Mouse (Mus musculus) kidney, postnatal 0 days (tissue): ENCODE data around the gene Get4. TPM values are rescaled to one million over a fixed set of nuclear protein-coding genes. Genes with fewer than 3 reads are reported as not detected.

Experiments
- ATAC-seq: fragments of 200-750 bp; cut with Nextera tagmentation; replicated peaks from 2 replicates; pipeline ENCODE4 v1.8.0; 2017; ENCODE audit warnings: low read depth, moderate number of reproducible peaks, moderate TSS enrichment, moderate library complexity; ENCODE audit not compliant: low FRiP score
- DNase-seq: peaks from one replicate; pipeline ENCODE4 v3.0.0-alpha.2; 2016; ENCODE audit warnings: low spot score
- H3K27ac ChIP-seq: fragments of 300-500 bp; sonication (generic); 2 replicates; pipeline ENCODE4 v1.5.1; 2014; ENCODE audit warnings: mild to moderate bottlenecking
- H3K27me3 ChIP-seq: fragments of 300-500 bp; sonication (generic); 2 replicates; pipeline ENCODE4 v1.6.1; 2014; ENCODE audit warnings: low read length, mixed read lengths; ENCODE audit not compliant: insufficient read depth
- H3K36me3 ChIP-seq: fragments of 300-500 bp; sonication (generic); 2 replicates; pipeline ENCODE4 v1.6.1; 2014; ENCODE audit warnings: low read length, mixed read lengths; ENCODE audit not compliant: insufficient read depth
- H3K4me1 ChIP-seq: fragments of 300-500 bp; sonication (generic); replicated peaks from 2 replicates; pipeline ENCODE4 v1.6.1; 2014; ENCODE audit warnings: antibody characterized with exemption, low read length, mixed read lengths; ENCODE audit not compliant: insufficient read depth
- H3K4me2 ChIP-seq: fragments of 300-500 bp; sonication (generic); 2 replicates; pipeline ENCODE4 v1.6.1; 2014; ENCODE audit warnings: mild to moderate bottlenecking, low read length, moderate library complexity, mixed read lengths
- H3K4me3 ChIP-seq: fragments of 300-500 bp; sonication (generic); replicated peaks from 2 replicates; pipeline ENCODE4 v1.5.1; 2014; ENCODE audit warnings: low read depth, low read length
- H3K9ac ChIP-seq: fragments of 300-500 bp; sonication (generic); 2 replicates; pipeline ENCODE4 v1.6.1; 2014; ENCODE audit warnings: low read depth, low read length
- H3K9me3 ChIP-seq: fragments of 300-500 bp; sonication (generic); replicated peaks from 2 replicates; pipeline ENCODE4 v1.6.1; 2016; ENCODE audit warnings: low read length, inconsistent platforms, mixed read lengths
- CTCF ChIP-seq: IDR thresholded peaks from 2 replicates; pipeline ENCODE4 v1.5.1; 2016; ENCODE audit warnings: antibody characterized with exemption, low read depth, mild to moderate bottlenecking, moderate library complexity
- WGBS: fragments of 180-500 bp; shearing (Covaris S2); extraction: QIAGEN DNeasy Blood & Tissue Kit; methylation state at CpG from one replicate; pipeline ENCODE4 v1.1.7; 2014; 5-methylcytosine and 5-hydroxymethylcytosine counted together
- polyA plus RNA-seq: library from polyadenylated mRNA; unstranded; fragments of >200 nt; fragmentation: Nextera tagmentation; extraction: Ambion mirVana; gene quantifications from 2 replicates; pipeline ENCODE4 v1.2.1, GENCODE M21; 2015

Get4 gene
- polyA plus RNA-seq, 1 experiment from 2014 or later: 152 TPM

GRCm38 (mm10) chr5:139311822-139312221, 59.7 kb downstream of the Get4 start:
- H3K27ac ChIP-seq: no peak overlapping the region
- no peaks in the 10 kb centered on the region for H3K4me1 ChIP-seq
- H3K9me3 ChIP-seq: no peaks in the 10 kb centered on the region
- ATAC-seq: no peak
- no peak overlapping the region for H3K9ac ChIP-seq
- H3K4me3 ChIP-seq: no peak overlapping the region
- H3K27me3 ChIP-seq: no peaks in the 10 kb centered on the region
- TF ChIP-seq CTCF: no peak
- no peak for DNase-seq
- WGBS: 91% methylated on average over 9 of the region's 9 CpGs
- H3K36me3 ChIP-seq: no peaks in the 10 kb centered on the region
- no peak overlapping the region for H3K4me2 ChIP-seq

DNA sequence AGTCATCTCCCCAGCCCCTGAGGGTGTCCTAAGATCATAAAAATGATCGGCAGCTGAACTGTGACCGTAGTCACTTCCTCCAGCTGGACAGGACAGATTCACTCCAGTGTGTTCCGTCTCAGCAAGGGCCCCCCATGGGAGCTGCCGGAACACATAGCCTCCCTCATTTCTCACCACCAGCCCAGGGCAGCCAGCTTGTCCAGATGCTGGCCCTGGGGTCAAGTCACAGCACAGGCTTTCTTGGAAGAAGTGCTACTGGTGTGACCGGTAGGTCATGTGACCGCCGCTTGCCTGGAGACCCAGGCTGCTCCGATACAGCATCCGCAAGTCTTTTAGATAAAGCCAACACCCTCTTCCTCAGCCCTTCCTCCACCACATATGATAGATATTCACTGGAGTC, 61.4 kb downstream of the Get4 start:
- H3K27ac ChIP-seq: no peak overlapping the region
- no peak overlapping the region for H3K4me2 ChIP-seq
- 0 out of 2 replicates have a peak, but pooled peaks cover 6% of the 10 kb centered on the region for H3K4me1 ChIP-seq
- WGBS: 41% methylated on average over 9 of the region's 9 CpGs
- H3K36me3 ChIP-seq: no peaks in the 10 kb centered on the region
- TF ChIP-seq CTCF: no peak
- ATAC-seq: no peak
- no peaks in the 10 kb centered on the region for H3K27me3 ChIP-seq
- DNase-seq: no peak
- H3K9me3 ChIP-seq: no peaks in the 10 kb centered on the region
- H3K9ac ChIP-seq: no peak overlapping the region
- H3K4me3 ChIP-seq: no peak overlapping the region

- no peak for ATAC-seq
- TF ChIP-seq CTCF: no peak
These were observed 63.0 kb downstream of the Get4 start for GRCm38 (mm10) chr5:139314941-139315642.

DNA sequence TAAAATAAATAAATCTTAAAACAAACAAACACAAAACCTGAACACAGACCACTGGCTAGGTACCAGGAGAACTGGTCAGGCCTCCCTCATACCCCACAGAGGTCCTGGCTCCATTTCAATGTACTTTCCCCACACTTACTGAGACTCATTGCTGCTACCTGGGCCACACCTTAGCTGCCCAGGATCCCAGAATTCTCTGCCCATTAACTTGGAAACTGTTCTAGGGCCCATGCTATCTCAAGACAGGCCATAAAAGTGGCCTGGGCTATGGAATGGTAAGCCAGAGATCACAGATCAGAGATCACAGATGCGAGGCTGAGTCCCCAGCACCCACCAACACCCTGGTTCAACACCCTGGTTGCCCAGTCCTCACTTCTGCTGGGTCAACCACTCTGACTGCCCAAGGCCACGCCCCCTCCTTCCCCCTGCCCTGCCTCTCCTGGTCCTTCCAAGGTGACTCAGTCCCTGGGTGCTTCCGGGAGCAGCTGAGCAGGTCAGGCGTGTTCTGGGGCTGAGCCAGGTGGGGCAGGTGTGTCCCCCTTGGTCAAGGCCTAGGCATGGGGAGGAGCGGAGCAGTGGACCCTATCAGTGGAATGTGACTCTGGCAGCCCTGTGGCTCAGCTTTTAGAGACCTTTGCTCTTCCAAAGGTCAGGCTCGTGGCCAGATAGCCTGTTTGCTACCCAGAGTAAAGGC, 65.0 kb downstream of the Get4 start:
- DNase-seq: peak; percentile 60
- WGBS: 53% methylated on average over 6 of the region's 6 CpGs
- Histone ChIP-seq H3K4me3 (no peak overlapping the region), H3K27ac (peak overlapping the region; percentile 85), H3K4me2 (no peak overlapping the region), H3K27me3 (no peaks in the 10 kb centered on the region), H3K36me3 (no peaks in the 10 kb centered on the region), H3K9ac (no peak overlapping the region), H3K4me1 (0 out of 2 replicates have a peak, but pooled peaks cover 6% of the 10 kb centered on the region), H3K9me3 (no peaks in the 10 kb centered on the region)
- ATAC-seq: peak; percentile 96
- no peak for TF ChIP-seq CTCF

More at GRCm38 (mm10) chr5:139314941-139315642, 63.0 kb downstream of the Get4 start:
- H3K9ac ChIP-seq: no peak overlapping the region
- no peak overlapping the region for H3K27ac ChIP-seq
- WGBS: 80% methylated on average over 12 of the region's 12 CpGs
- no peaks in the 10 kb centered on the region for H3K9me3 ChIP-seq
- no peak overlapping the region for H3K4me3 ChIP-seq
- no peaks in the 10 kb centered on the region for H3K36me3 ChIP-seq
- H3K4me2 ChIP-seq: no peak overlapping the region
- no peaks in the 10 kb centered on the region for H3K27me3 ChIP-seq
- H3K4me1 ChIP-seq: 0 out of 2 replicates have a peak, but pooled peaks cover 6% of the 10 kb centered on the region
- DNase-seq: no peak

GRCm38 (mm10) chr5:139317751-139318504, 65.8 kb downstream of the Get4 start:
- Histone ChIP-seq H3K9ac (no peak overlapping the region), H3K36me3 (no peaks in the 10 kb centered on the region), H3K27ac (peak overlapping the region; percentile 85), H3K27me3 (no peaks in the 10 kb centered on the region), H3K4me2 (no peak overlapping the region), H3K4me3 (no peak overlapping the region), H3K9me3 (no peaks in the 10 kb centered on the region), H3K4me1 (0 out of 2 replicates have a peak, but pooled peaks cover 6% of the 10 kb centered on the region)
- no peak for TF ChIP-seq CTCF
- 62% methylated on average over 21 of the region's 21 CpGs for WGBS
- no peak for DNase-seq
- 0 out of 2 replicates have a peak, but pooled peaks have one; percentile 33 for ATAC-seq

Other genes with a start within 250 kb of the Get4 start
- gene Prkar1b, start 102.3 kb upstream of the Get4 start, polyA plus RNA-seq: 19.3 and 21.8 TPM in 2 replicates
- 4.7 and 5.3 TPM in 2 replicates for gene Dnaaf5, start 102.1 kb upstream of the Get4 start, polyA plus RNA-seq
- 35.0 and 38.6 TPM in 2 replicates for gene Sun1, start 51.7 kb upstream of the Get4 start, polyA plus RNA-seq
- gene Adap1, start 73.3 kb downstream of the Get4 start, polyA plus RNA-seq: 6.5 and 6.9 TPM in 2 replicates
- gene Cox19, start 99.1 kb downstream of the Get4 start, polyA plus RNA-seq: 116 TPM in 2 replicates
- not detected in 2 replicates for gene Cyp2w1, start 100.3 kb downstream of the Get4 start, polyA plus RNA-seq
- 7.6 and 7.8 TPM in 2 replicates for gene Gpr146, start 125.4 kb downstream of the Get4 start, polyA plus RNA-seq
- gene C130050O18Rik, start 153.0 kb downstream of the Get4 start, polyA plus RNA-seq: 1.2 and 1.5 TPM in 2 replicates
- gene Gper1, start 170.8 kb downstream of the Get4 start, polyA plus RNA-seq: 11.3 and 11.9 TPM in 2 replicates
- 25.6 and 26.6 TPM in 2 replicates for gene 3110082I17Rik, start 208.2 kb downstream of the Get4 start, polyA plus RNA-seq
- gene Zfand2a, start 232.2 kb downstream of the Get4 start, polyA plus RNA-seq: 6.8 and 7.6 TPM in 2 replicates